Mouse (Mus musculus): ENCODE results near the gene Olfr734. TPM values are rescaled to one million over a fixed set of nuclear protein-coding genes. Genes with fewer than 3 reads are reported as not detected.

Gene Olfr734
- not detected in 2 replicates for polyA plus RNA-seq (2015; fragmentation: Nextera tagmentation; extraction: Ambion mirVana)

DNA sequence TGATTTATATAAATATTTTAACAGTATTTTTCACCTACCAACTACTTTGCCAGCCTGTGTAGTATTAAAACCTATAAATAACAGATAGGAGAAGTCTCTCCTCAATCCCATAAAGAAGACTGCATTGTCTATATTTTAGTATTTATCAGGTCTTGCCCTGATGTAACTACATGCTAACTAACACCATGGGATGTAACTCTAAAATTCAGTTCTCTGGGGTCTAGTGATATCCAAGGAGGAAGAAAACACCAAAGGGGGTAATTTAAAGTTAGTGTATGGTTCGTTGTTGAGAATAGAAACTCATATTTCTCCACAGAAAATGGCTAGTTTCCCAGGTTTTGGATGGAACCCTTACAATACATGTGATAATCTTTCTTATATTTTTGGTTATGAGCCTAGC lies at the start of gene Olfr734:
Gene Olfr734 (minus strand): TSS at position 101 of the 400 bp plus-strand sequence.
- Histone ChIP-seq H3K27ac (replicated peaks) (no peak within 1 kb of the TSS), H3K4me2 (replicated peaks) (no peak within 1 kb of the TSS), H3K36me3 (no peaks in the 10 kb centered on the region), H3K9me3 (replicated peaks) (no peaks in the 10 kb centered on the region), H3K9ac (no peak within 1 kb of the TSS), H3K4me3 (replicated peaks) (no peak within 1 kb of the TSS), H3K27me3 (no peaks in the 10 kb centered on the region), H3K4me1 (no peaks in the 10 kb centered on the region)
- no peak for ATAC-seq (ENCODE audit: insufficient number of reproducible peaks, low FRiP score, low TSS enrichment, low read depth)
- 64% methylated on average over 1 of the region's 1 CpGs for WGBS

DNA sequence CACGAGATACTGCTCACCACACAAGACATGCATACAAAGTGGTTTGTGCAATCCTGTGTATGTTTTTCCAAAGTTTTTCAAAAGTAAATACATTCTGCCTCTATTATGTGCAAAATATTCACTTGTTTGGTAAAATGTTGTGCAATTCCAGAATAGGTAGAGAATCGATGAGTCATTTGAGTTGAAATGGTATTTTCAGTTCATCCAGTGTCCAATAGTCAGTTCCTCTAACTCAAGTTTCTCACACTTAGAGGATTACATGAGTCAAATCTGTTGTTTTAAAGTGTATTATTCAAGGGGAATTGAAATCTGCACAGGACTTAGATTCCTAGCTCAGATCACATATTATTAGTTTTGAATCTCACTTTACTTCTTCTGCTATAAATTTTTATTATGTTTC lies 37.0 kb upstream of the Olfr734 start:
- Histone ChIP-seq H3K4me2 (replicated peaks) (no peak overlapping the region), H3K36me3 (no peaks in the 10 kb centered on the region), H3K9me3 (replicated peaks) (no peaks in the 10 kb centered on the region), H3K4me3 (replicated peaks) (no peak overlapping the region), H3K27me3 (no peaks in the 10 kb centered on the region), H3K9ac (no peak overlapping the region), H3K4me1 (no peaks in the 10 kb centered on the region), H3K27ac (replicated peaks) (no peak overlapping the region)
- 76% methylated on average over 2 of the region's 2 CpGs for WGBS
- ATAC-seq (ENCODE audit: insufficient number of reproducible peaks, low FRiP score, low TSS enrichment, low read depth) = no peak

DNA sequence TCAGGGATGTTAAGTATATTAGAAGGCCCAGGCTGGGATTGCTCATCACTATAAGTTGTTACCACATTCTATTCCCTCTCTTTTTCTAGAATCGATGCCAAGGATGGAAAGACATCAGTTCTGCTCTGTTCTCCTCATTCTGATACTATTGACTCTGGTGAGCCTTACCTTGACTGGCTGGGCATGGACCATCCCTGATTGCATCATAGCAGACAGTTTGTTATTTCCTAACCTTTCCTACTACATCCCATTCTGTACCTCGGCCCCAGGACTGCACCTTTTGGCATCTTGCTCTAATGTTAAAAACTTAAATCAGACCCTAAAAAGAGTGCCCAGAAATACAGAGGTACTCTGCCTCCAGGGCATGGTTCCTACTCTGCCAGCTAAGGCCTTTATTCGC lies 33.9 kb upstream of the Olfr734 start:
- no peak for ATAC-seq (ENCODE audit: insufficient number of reproducible peaks, low FRiP score, low TSS enrichment, low read depth)
- H3K9ac ChIP-seq = no peak overlapping the region
- WGBS = 72% methylated on average over 3 of the region's 3 CpGs
- H3K4me2 ChIP-seq (replicated peaks) = no peak overlapping the region
- H3K4me1 ChIP-seq = no peaks in the 10 kb centered on the region
- H3K4me3 ChIP-seq (replicated peaks) = no peak overlapping the region
- H3K9me3 ChIP-seq (replicated peaks) = no peaks in the 10 kb centered on the region
- H3K36me3 ChIP-seq = no peaks in the 10 kb centered on the region
- no peak overlapping the region for H3K27ac ChIP-seq (replicated peaks)
- no peaks in the 10 kb centered on the region for H3K27me3 ChIP-seq

DNA sequence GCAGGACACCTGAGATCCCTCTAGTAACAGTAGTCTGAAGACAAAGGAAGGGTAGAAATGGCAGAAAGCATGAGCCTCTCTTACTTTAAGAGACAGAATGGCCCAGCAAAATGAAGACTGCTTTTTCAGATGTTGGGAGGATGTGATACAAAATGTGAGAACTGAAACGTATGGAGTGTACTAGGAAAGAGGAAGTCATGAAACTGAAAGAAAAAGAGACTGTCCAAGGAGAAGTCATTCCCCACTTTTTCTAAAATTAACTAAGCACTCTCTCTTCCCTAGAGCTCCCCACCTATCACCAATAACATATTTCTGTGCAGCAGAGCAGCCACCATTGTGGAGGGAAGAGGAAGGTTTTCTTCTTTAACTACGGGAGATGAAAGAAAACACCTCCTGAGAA lies 31.0 kb upstream of the Olfr734 start, which contains the start of gene Tlr11:
Gene Tlr11 (plus strand): TSS at position 322 of the 400 bp plus-strand sequence.
- Histone ChIP-seq H3K9me3 (replicated peaks) (no peaks in the 10 kb centered on the region), H3K4me1 (no peaks in the 10 kb centered on the region), H3K4me2 (replicated peaks) (no peak within 1 kb of the TSS), H3K4me3 (replicated peaks) (no peak within 1 kb of the TSS), H3K27me3 (no peaks in the 10 kb centered on the region), H3K9ac (no peak within 1 kb of the TSS), H3K36me3 (no peaks in the 10 kb centered on the region), H3K27ac (replicated peaks) (no peak within 1 kb of the TSS)
- ATAC-seq (ENCODE audit: insufficient number of reproducible peaks, low FRiP score, low TSS enrichment, low read depth) = no peak
- 67% methylated on average over 2 of the region's 2 CpGs for WGBS

DNA sequence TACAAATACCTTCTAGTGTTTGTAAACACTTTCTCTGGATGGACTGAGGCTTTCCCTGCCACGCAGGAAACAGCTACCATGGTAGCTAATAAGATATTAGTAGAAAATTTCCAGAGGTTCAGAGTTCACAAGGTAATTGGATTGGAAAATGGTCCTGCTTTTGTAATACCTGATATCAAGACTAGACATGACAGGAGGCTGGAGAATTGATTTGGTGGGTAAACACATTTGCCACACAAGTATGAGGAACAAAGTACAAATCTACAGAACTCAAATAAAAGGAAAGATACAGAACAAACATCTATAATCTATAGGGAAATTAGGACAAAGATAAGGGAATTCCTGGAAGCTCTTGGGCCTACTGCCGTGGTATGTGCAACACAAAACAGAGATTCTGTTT lies 30.2 kb upstream of the Olfr734 start:
- ATAC-seq (ENCODE audit: insufficient number of reproducible peaks, low FRiP score, low TSS enrichment, low read depth) = no peak
- Histone ChIP-seq H3K36me3 (no peaks in the 10 kb centered on the region), H3K9ac (no peak overlapping the region), H3K27me3 (no peaks in the 10 kb centered on the region), H3K9me3 (replicated peaks) (no peaks in the 10 kb centered on the region), H3K4me1 (no peaks in the 10 kb centered on the region), H3K27ac (replicated peaks) (no peak overlapping the region), H3K4me2 (replicated peaks) (no peak overlapping the region), H3K4me3 (replicated peaks) (no peak overlapping the region)
- 86% methylated on average over 2 of the region's 2 CpGs for WGBS

DNA sequence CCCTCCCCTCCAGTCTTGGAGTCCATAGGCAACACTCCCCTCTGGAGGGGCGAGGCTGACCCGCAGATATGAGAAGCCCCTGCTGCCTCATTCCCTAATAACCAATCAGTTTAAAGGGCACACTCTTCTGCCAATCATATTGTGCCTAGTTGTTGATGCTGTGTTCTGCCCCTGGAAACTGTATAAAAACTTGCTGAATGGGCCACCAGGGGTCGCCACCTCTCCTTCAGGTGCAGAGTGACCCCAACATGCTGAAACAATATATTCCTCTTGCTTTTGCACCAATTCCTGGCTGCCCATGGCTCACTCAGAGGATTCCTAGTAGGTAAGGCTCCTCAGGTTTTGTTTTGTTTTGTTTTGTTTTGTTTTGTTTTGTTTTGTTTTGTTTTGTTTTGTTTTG lies 25.9 kb upstream of the Olfr734 start:
- WGBS = 52% methylated on average over 3 of the region's 3 CpGs
- Histone ChIP-seq H3K27ac (replicated peaks) (no peak overlapping the region), H3K9me3 (replicated peaks) (no peaks in the 10 kb centered on the region), H3K27me3 (no peaks in the 10 kb centered on the region), H3K4me1 (no peaks in the 10 kb centered on the region), H3K9ac (no peak overlapping the region), H3K36me3 (no peaks in the 10 kb centered on the region), H3K4me2 (replicated peaks) (no peak overlapping the region), H3K4me3 (replicated peaks) (no peak overlapping the region)
- ATAC-seq (ENCODE audit: insufficient number of reproducible peaks, low FRiP score, low TSS enrichment, low read depth) = no peak

DNA sequence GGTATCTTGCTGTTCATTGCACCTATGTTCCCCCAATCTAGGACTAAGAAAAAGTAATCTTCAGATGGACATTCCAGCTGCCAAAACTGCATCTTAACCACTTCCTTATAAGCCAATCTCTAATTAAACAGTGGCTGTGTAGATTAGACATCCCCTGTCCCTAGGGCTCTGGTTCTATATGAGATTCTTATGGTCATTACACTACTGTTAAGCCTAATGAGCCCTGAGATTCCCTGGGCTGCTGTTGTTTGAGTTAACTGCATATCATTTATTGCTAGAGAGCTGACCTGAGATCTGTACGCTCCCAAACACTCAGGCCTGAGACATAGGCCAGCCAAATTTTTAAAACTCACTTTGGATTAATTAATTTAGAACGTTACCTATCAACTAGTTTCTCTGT lies 22.2 kb upstream of the Olfr734 start, which contains the start of gene Olfr735:
Gene Olfr735 (minus strand): TSS at position 77 of the 400 bp plus-strand sequence.
- 83% methylated on average over 2 of the region's 2 CpGs for WGBS
- H3K4me1 ChIP-seq = no peaks in the 10 kb centered on the region
- H3K36me3 ChIP-seq = no peaks in the 10 kb centered on the region
- no peak within 1 kb of the TSS for H3K4me2 ChIP-seq (replicated peaks)
- no peaks in the 10 kb centered on the region for H3K27me3 ChIP-seq
- no peak within 1 kb of the TSS for H3K9ac ChIP-seq
- H3K27ac ChIP-seq (replicated peaks) = no peak within 1 kb of the TSS
- no peak within 1 kb of the TSS for H3K4me3 ChIP-seq (replicated peaks)
- H3K9me3 ChIP-seq (replicated peaks) = no peaks in the 10 kb centered on the region
- ATAC-seq (ENCODE audit: insufficient number of reproducible peaks, low FRiP score, low TSS enrichment, low read depth) = no peak

DNA sequence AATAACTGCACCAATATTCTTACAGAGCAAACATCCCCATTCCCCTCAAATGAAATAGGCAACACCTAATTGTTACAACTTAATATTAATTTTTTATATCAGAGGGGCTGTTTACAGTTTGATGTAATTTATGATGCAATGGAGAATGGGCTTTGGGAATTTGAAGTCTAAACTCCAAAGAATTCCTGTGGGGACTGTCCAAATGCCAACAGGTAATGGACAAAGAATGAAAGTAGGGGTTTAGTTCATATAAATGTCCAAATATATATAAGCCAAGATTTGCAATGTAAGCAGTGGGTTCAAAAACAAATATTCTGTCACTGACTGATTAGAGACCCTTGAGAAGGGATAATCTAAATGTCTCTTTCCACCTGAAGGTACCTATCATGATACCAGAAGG lies 25.1 kb downstream of the Olfr734 start, which contains the start of gene Olfr733:
Gene Olfr733 (minus strand): TSS at position 101 of the 400 bp plus-strand sequence.
- Histone ChIP-seq H3K9me3 (replicated peaks) (no peaks in the 10 kb centered on the region), H3K36me3 (no peaks in the 10 kb centered on the region), H3K27me3 (no peaks in the 10 kb centered on the region), H3K4me1 (no peaks in the 10 kb centered on the region), H3K27ac (replicated peaks) (no peak within 1 kb of the TSS), H3K4me3 (replicated peaks) (no peak within 1 kb of the TSS), H3K4me2 (replicated peaks) (no peak within 1 kb of the TSS), H3K9ac (no peak within 1 kb of the TSS)
- ATAC-seq (ENCODE audit: insufficient number of reproducible peaks, low FRiP score, low TSS enrichment, low read depth) = no peak

DNA sequence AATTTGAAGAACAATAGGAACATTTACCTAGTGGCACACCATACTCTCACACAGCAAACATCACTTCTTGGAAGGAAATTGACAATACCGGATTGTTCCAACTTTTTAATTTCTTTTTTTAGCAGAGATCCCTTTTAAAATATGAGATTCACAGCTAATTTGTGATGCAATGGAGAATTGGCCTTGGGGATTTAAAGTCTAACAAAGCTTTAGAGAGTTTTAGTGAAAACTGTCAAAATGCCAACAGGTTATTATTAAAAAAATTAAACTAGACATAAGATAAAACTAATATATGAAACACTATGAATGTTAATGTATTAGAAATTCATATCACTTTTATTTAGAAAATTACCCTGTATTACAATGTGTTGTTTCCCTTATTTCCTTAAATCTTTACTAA lies 42.5 kb downstream of the Olfr734 start, which contains the start of gene Olfr732:
Gene Olfr732 (minus strand): TSS at position 101 of the 400 bp plus-strand sequence.
- Histone ChIP-seq H3K4me1 (no peaks in the 10 kb centered on the region), H3K27me3 (no peaks in the 10 kb centered on the region), H3K4me2 (replicated peaks) (no peak within 1 kb of the TSS), H3K9me3 (replicated peaks) (no peaks in the 10 kb centered on the region), H3K27ac (replicated peaks) (no peak within 1 kb of the TSS), H3K4me3 (replicated peaks) (no peak within 1 kb of the TSS), H3K36me3 (no peaks in the 10 kb centered on the region), H3K9ac (no peak within 1 kb of the TSS)
- 90% methylated on average over 1 of the region's 1 CpGs for WGBS
- ATAC-seq (ENCODE audit: insufficient number of reproducible peaks, low FRiP score, low TSS enrichment, low read depth) = no peak

Other genes starting within 250 kb of the Olfr734 start
- 0.11 TPM in 1 of 2 replicates, not detected in the other for gene Olfr726, start 235.8 kb downstream of the Olfr734 start, polyA plus RNA-seq (2015; fragmentation: Nextera tagmentation; extraction: Ambion mirVana)
- gene Olfr727, start 203.6 kb downstream of the Olfr734 start, polyA plus RNA-seq (2015; fragmentation: Nextera tagmentation; extraction: Ambion mirVana) = 0.08 and 0.09 TPM in 2 replicates
- not detected in 2 replicates for gene Olfr728, start 184.1 kb downstream of the Olfr734 start, polyA plus RNA-seq (2015; fragmentation: Nextera tagmentation; extraction: Ambion mirVana)
- gene Olfr729, start 173.9 kb downstream of the Olfr734 start, polyA plus RNA-seq (2015; fragmentation: Nextera tagmentation; extraction: Ambion mirVana) = not detected in 2 replicates
- not detected in 2 replicates for gene Olfr730, start 138.6 kb downstream of the Olfr734 start, polyA plus RNA-seq (2015; fragmentation: Nextera tagmentation; extraction: Ambion mirVana)
- gene Olfr731, start 84.9 kb downstream of the Olfr734 start, polyA plus RNA-seq (2015; fragmentation: Nextera tagmentation; extraction: Ambion mirVana) = not detected in 2 replicates
- gene Olfr732, start 42.6 kb downstream of the Olfr734 start, polyA plus RNA-seq (2015; fragmentation: Nextera tagmentation; extraction: Ambion mirVana) = not detected in 2 replicates
- gene Olfr733, start 25.2 kb downstream of the Olfr734 start, polyA plus RNA-seq (2015; fragmentation: Nextera tagmentation; extraction: Ambion mirVana) = not detected in 2 replicates
- gene Olfr735, start 22.1 kb upstream of the Olfr734 start, polyA plus RNA-seq (2015; fragmentation: Nextera tagmentation; extraction: Ambion mirVana) = not detected in 2 replicates
- not detected in 2 replicates for gene Tlr11, start 31.2 kb upstream of the Olfr734 start, polyA plus RNA-seq (2015; fragmentation: Nextera tagmentation; extraction: Ambion mirVana)
- 0.21 TPM in 1 of 2 replicates, not detected in the other for gene Olfr736, start 54.4 kb upstream of the Olfr734 start, polyA plus RNA-seq (2015; fragmentation: Nextera tagmentation; extraction: Ambion mirVana)
- gene Olfr738, start 80.8 kb upstream of the Olfr734 start, polyA plus RNA-seq (2015; fragmentation: Nextera tagmentation; extraction: Ambion mirVana) = 0.13 and 0.17 TPM in 2 replicates
- 0.20 and 0.24 TPM in 2 replicates for gene Olfr739, start 91.9 kb upstream of the Olfr734 start, polyA plus RNA-seq (2015; fragmentation: Nextera tagmentation; extraction: Ambion mirVana)
- gene Olfr740, start 118.8 kb upstream of the Olfr734 start, polyA plus RNA-seq (2015; fragmentation: Nextera tagmentation; extraction: Ambion mirVana) = 0.05 TPM in 1 of 2 replicates, not detected in the other
- gene Olfr741, start 146.0 kb upstream of the Olfr734 start, polyA plus RNA-seq (2015; fragmentation: Nextera tagmentation; extraction: Ambion mirVana) = not detected in 2 replicates
- gene Olfr742, start 176.8 kb upstream of the Olfr734 start, polyA plus RNA-seq (2015; fragmentation: Nextera tagmentation; extraction: Ambion mirVana) = not detected in 2 replicates
- gene Olfr743, start 195.1 kb upstream of the Olfr734 start, polyA plus RNA-seq (2015; fragmentation: Nextera tagmentation; extraction: Ambion mirVana) = not detected in 2 replicates

Data from embryonic facial prominence, embryonic 15.5 days (tissue).